Mouse (Mus musculus) hindbrain, embryonic 10.5 days (tissue): ENCODE data around the gene March6. TPM values are rescaled to one million over a fixed set of nuclear protein-coding genes. Genes with fewer than 3 reads are reported as not detected.
A peak's percentile ranks its signal among the peaks of the same experiment; 100 is the strongest.

ENCODE experiments used
- DNase-seq: peaks from one replicate; pipeline ENCODE4 v3.0.0-alpha.2; 2017; ENCODE audit warnings: low spot score
- H3K27ac ChIP-seq: fragments of 300-500 bp; sonication (generic); 2 replicates; pipeline ENCODE4 v1.5.1; 2016; ENCODE audit warnings: mild to moderate bottlenecking, moderate library complexity
- H3K27me3 ChIP-seq: fragments of 300-500 bp; sonication (generic); 2 replicates; pipeline ENCODE4 v1.6.1; 2016; ENCODE audit warnings: mild to moderate bottlenecking; ENCODE audit not compliant: poor library complexity, insufficient read depth, severe bottlenecking
- H3K36me3 ChIP-seq: fragments of 300-500 bp; sonication (generic); 2 replicates; pipeline ENCODE4 v1.6.1; 2016; ENCODE audit warnings: mild to moderate bottlenecking, moderate library complexity
- H3K4me1 ChIP-seq: fragments of 300-500 bp; sonication (generic); replicated peaks from 2 replicates; pipeline ENCODE4 v1.6.1; 2016; ENCODE audit warnings: mild to moderate bottlenecking
- H3K4me3 ChIP-seq: fragments of 300-500 bp; sonication (generic); 2 replicates; pipeline ENCODE4 v1.5.1; 2016; ENCODE audit warnings: mild to moderate bottlenecking, moderate library complexity
- H3K9me3 ChIP-seq: fragments of 300-500 bp; sonication (generic); 2 replicates; pipeline ENCODE4 v1.6.1; 2016; ENCODE audit warnings: mild to moderate bottlenecking, moderate library complexity
- WGBS: fragments of 180-500 bp; shearing (Covaris S2); methylation state at CpG from one replicate; pipeline ENCODE4 v1.1.7; 2016; 5-methylcytosine and 5-hydroxymethylcytosine counted together
- polyA plus RNA-seq: library from polyadenylated mRNA; unstranded; fragments of >200 nt; fragmentation: Nextera tagmentation; extraction: Ambion mirVana; gene quantifications from 2 replicates; pipeline ENCODE4 v1.2.1, GENCODE M21; 2016

Gene March6
- 34.5 and 39.9 TPM in 2 replicates for polyA plus RNA-seq

GRCm38 (mm10) chr15:31530659-31531445 is at the start of gene March6:
Gene March6, minus strand, starts transcription at chr15:31531053.
- H3K27ac ChIP-seq: peak within 1 kb of the TSS; percentile 97
- peaks cover 30% of the 10 kb centered on the region for H3K4me1 ChIP-seq
- WGBS: under 1% methylated on average over 129 of the region's 132 CpGs
- peaks cover 7% of the 10 kb centered on the region; the same call in 1 of the 2 replicates for H3K9me3 ChIP-seq
- DNase-seq: peak; percentile 91
- H3K27me3 ChIP-seq: no peaks in the 10 kb centered on the region
- peaks cover 20% of the 10 kb centered on the region for H3K36me3 ChIP-seq
- H3K4me3 ChIP-seq: peak within 1 kb of the TSS; percentile 93

- 70% methylated on average over 5 of the region's 5 CpGs for WGBS
- Histone ChIP-seq H3K27ac (no peak overlapping the region), H3K27me3 (no peaks in the 10 kb centered on the region), H3K36me3 (no peaks in the 10 kb centered on the region), H3K9me3 (no peaks in the 10 kb centered on the region), H3K4me1 (peaks cover 13% of the 10 kb centered on the region), H3K4me3 (no peak overlapping the region)
- no peak for DNase-seq
These were observed 45.2 kb upstream of the March6 start for GRCm38 (mm10) chr15:31576076-31576475.

DNA sequence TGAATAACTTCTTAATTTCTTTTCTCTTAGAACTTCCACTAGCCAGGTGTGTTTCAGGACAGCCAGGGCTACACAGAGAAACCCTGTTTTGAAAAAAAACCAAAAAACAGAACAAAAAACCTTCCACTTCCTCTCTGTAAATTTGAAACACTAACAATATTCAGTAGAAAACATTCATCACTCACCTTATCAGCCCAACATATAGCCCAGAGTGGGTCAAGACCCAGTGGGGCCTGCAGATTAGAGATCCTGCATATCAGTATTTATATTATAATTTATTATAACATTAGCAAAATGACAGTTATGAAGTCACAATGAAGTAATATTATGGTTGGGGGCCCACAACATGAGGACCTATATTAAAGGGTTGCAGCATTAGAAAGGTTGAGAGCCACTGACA is 42.8 kb upstream of the March6 start:
- H3K9me3 ChIP-seq: no peaks in the 10 kb centered on the region
- H3K4me1 ChIP-seq: peaks cover 15% of the 10 kb centered on the region

GRCm38 (mm10) chr15:31573287-31573686 is 42.4 kb upstream of the March6 start:
- Histone ChIP-seq H3K9me3 (no peaks in the 10 kb centered on the region), H3K4me3 (no peak overlapping the region)
- WGBS: 91% methylated on average over 4 of the region's 4 CpGs

More for the DNA sequence above, 42.8 kb upstream of the March6 start:
- no peaks in the 10 kb centered on the region for H3K36me3 ChIP-seq
- no peak for DNase-seq
- no peaks in the 10 kb centered on the region for H3K27me3 ChIP-seq
- no peak overlapping the region for H3K4me3 ChIP-seq
- H3K27ac ChIP-seq: no peak overlapping the region

GRCm38 (mm10) chr15:31571906-31572722 is 41.3 kb upstream of the March6 start:
- H3K4me3 ChIP-seq: no peak overlapping the region
- H3K9me3 ChIP-seq: no peaks in the 10 kb centered on the region
- 0 out of 2 replicates have a peak overlapping the region, but pooled peaks have one; percentile 16 for H3K27ac ChIP-seq
- WGBS: 89% methylated on average over 16 of the region's 16 CpGs
- H3K4me1 ChIP-seq: peaks cover 21% of the 10 kb centered on the region
- H3K27me3 ChIP-seq: no peaks in the 10 kb centered on the region
- DNase-seq: no peak
- no peaks in the 10 kb centered on the region for H3K36me3 ChIP-seq

More at GRCm38 (mm10) chr15:31573287-31573686, 42.4 kb upstream of the March6 start:
- Histone ChIP-seq H3K36me3 (no peaks in the 10 kb centered on the region), H3K4me1 (peaks cover 19% of the 10 kb centered on the region), H3K27me3 (no peaks in the 10 kb centered on the region), H3K27ac (no peak overlapping the region)
- no peak for DNase-seq

- DNase-seq: no peak
- H3K4me3 ChIP-seq: no peak overlapping the region
- no peaks in the 10 kb centered on the region for H3K36me3 ChIP-seq
- peaks cover 18% of the 10 kb centered on the region for H3K4me1 ChIP-seq
- 91% methylated on average over 8 of the region's 8 CpGs for WGBS
- no peak overlapping the region for H3K27ac ChIP-seq
- no peaks in the 10 kb centered on the region for H3K9me3 ChIP-seq
- no peaks in the 10 kb centered on the region for H3K27me3 ChIP-seq
These were observed 40.1 kb upstream of the March6 start for GRCm38 (mm10) chr15:31570959-31571358.

GRCm38 (mm10) chr15:31569325-31570022 is 38.6 kb upstream of the March6 start:
- peaks cover 18% of the 10 kb centered on the region for H3K4me1 ChIP-seq
- H3K36me3 ChIP-seq: no peaks in the 10 kb centered on the region
- no peaks in the 10 kb centered on the region for H3K9me3 ChIP-seq
- no peak overlapping the region for H3K4me3 ChIP-seq
- no peaks in the 10 kb centered on the region for H3K27me3 ChIP-seq
- no peak overlapping the region for H3K27ac ChIP-seq
- DNase-seq: no peak
- 77% methylated on average over 9 of the region's 9 CpGs for WGBS

DNA sequence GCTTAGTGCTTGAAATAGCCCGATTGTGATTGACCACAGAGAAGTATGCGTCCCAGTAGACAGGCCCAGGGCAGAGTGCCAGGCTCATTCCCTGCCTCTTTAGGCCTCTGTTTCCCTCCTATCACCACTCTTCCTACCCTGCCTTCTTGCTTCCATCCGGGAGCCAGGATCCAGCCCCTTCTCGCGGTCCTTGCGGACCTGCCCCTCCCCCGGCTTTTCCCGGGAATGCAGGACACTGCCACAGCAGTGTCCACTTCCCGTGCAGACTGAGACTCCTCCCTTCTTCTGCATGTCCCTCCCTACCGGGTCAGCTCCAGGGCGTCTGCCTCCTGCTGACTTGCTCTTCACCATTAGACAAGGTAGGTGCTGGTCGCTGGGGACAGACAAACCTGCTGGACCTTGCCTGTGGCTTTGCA is 37.7 kb upstream of the March6 start:
- WGBS: 19% methylated on average over 12 of the region's 12 CpGs
- Histone ChIP-seq H3K27ac (peak overlapping the region; percentile 59; the same call in 1 of the 2 replicates), H3K36me3 (no peaks in the 10 kb centered on the region), H3K4me1 (peaks cover 20% of the 10 kb centered on the region), H3K27me3 (no peaks in the 10 kb centered on the region), H3K4me3 (no peak overlapping the region; the same call in 1 of the 2 replicates), H3K9me3 (no peaks in the 10 kb centered on the region)
- DNase-seq: peak; percentile 31

GRCm38 (mm10) chr15:31567431-31567830 is 36.6 kb upstream of the March6 start:
- H3K9me3 ChIP-seq: no peaks in the 10 kb centered on the region
- no peak overlapping the region for H3K4me3 ChIP-seq
- WGBS: 64% methylated on average over 7 of the region's 7 CpGs
- no peaks in the 10 kb centered on the region for H3K36me3 ChIP-seq
- peaks cover 16% of the 10 kb centered on the region for H3K4me1 ChIP-seq
- DNase-seq: no peak
- H3K27ac ChIP-seq: no peak overlapping the region
- H3K27me3 ChIP-seq: no peaks in the 10 kb centered on the region

DNA sequence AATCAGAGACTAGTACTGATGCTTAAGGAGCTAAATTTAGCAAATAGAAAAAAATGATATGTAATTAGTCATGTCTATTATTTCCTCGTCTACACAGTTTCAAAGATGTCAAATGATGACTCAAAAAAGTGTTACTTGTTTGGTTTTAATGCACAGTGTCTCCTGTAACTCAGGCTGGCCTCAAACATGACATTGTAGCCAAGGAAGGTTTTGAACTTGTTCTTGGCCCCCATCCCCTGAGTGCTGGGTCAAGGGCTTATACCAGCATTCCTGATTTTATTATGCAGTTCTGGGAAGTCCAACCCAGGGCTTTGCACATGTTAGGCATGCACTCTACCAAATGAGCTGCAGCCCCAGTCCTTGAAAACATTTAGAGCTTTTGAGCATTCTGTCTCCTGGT is 34.9 kb upstream of the March6 start:
- DNase-seq: no peak
- no peak overlapping the region for H3K4me3 ChIP-seq
- H3K4me1 ChIP-seq: peaks cover 20% of the 10 kb centered on the region
- 90% methylated on average over 1 of the region's 1 CpGs for WGBS
- H3K27ac ChIP-seq: no peak overlapping the region
- H3K9me3 ChIP-seq: no peaks in the 10 kb centered on the region
- H3K27me3 ChIP-seq: no peaks in the 10 kb centered on the region
- H3K36me3 ChIP-seq: no peaks in the 10 kb centered on the region

GRCm38 (mm10) chr15:31565184-31565583 is 34.3 kb upstream of the March6 start, which contains the start of gene Cmbl:
Gene Cmbl, plus strand, starts transcription at chr15:31565389.
- peaks cover 20% of the 10 kb centered on the region for H3K4me1 ChIP-seq
- no peak within 1 kb of the TSS for H3K4me3 ChIP-seq
- no peaks in the 10 kb centered on the region for H3K36me3 ChIP-seq
- no peaks in the 10 kb centered on the region for H3K27me3 ChIP-seq
- no peaks in the 10 kb centered on the region for H3K9me3 ChIP-seq
- 68% methylated on average over 5 of the region's 5 CpGs for WGBS
- no peak within 1 kb of the TSS for H3K27ac ChIP-seq
- DNase-seq: no peak
